Mouse (Mus musculus): ENCODE data around the gene Zfp322a. TPM values are rescaled to one million over a fixed set of nuclear protein-coding genes. Genes with fewer than 3 reads are reported as not detected.
"Not testable (repeated sequence)": the region's sequence is repeated elsewhere in the genome, so short reads cannot be mapped to it uniquely, and the experiment has no call there.

Gene Zfp322a
- polyA plus RNA-seq, 1 experiment from 2014 or later: 60.5 TPM

DNA sequence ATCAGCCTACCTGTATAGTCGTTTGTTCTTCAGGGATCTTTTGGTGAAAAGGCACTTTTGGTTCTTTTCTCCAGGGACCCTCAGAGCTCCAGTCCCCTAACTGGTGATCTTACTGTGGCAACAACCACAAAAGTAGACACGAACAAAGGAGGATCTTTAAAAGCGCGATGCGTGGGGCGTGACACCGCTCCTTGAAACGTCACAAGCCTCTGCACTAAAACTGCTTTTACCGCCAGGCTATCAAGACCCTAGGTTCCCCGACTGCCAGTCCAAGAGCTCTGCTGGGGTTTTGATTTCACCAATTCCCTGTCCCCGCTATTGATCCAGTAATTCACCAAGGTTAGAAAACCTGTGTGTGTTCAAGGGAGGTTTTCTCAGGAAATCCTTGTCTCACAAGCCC lies 59.0 kb downstream of the Zfp322a start:
- ATAC-seq (ENCODE audit: insufficient number of reproducible peaks, insufficient read depth, low FRiP score, low TSS enrichment, low read depth): no peak
- WGBS: 3% methylated on average over 11 of the region's 11 CpGs

DNA sequence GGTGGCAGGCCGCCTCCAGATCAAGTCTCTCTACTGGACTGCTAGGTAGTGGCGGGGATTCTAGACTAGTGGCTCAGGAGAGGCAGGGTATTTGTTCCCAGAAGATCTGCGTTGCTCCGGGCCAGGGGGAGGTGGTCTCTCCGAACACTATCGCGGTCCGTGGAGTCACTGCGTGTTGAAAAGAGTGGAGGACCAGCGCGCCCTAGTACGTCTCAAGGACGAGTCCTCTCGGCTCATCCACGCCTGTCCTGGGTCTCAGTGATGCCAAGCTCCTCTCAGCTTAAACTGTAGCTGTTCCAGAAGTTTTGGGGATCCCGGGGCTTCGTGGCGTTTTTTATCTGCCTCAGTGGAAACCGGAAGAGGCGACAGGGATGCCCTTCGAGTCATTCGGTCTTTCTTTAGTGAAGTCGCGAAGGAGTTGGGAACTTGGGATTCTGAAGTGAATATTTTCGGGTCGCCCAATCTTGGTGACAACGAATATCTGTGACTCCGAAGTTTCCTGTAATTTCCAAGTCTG lies 59.5 kb downstream of the Zfp322a start:
- Histone ChIP-seq H3K9ac (peak overlapping the region; percentile 60), H3K4me1 (peaks cover 31% of the 10 kb centered on the region), H3K9me3 (no peaks in the 10 kb centered on the region), H3K27me3 (peaks cover 83% of the 10 kb centered on the region), H3K27ac (no peak overlapping the region), H3K4me3 (peak overlapping the region; percentile 44), H3K36me3 (no peaks in the 10 kb centered on the region), H3K4me2 (peak overlapping the region; percentile 71)
- ATAC-seq (ENCODE audit: insufficient number of reproducible peaks, insufficient read depth, low FRiP score, low TSS enrichment, low read depth): no peak
- WGBS: under 1% methylated on average over 28 of the region's 28 CpGs

More for the DNA sequence above, 59.0 kb downstream of the Zfp322a start:
- Histone ChIP-seq H3K9me3 (no peaks in the 10 kb centered on the region), H3K9ac (no peak overlapping the region), H3K27ac (no peak overlapping the region), H3K36me3 (no peaks in the 10 kb centered on the region), H3K4me2 (peak overlapping the region; percentile 71), H3K4me3 (peak overlapping the region; percentile 44), H3K27me3 (peaks cover 87% of the 10 kb centered on the region), H3K4me1 (peaks cover 31% of the 10 kb centered on the region)

DNA sequence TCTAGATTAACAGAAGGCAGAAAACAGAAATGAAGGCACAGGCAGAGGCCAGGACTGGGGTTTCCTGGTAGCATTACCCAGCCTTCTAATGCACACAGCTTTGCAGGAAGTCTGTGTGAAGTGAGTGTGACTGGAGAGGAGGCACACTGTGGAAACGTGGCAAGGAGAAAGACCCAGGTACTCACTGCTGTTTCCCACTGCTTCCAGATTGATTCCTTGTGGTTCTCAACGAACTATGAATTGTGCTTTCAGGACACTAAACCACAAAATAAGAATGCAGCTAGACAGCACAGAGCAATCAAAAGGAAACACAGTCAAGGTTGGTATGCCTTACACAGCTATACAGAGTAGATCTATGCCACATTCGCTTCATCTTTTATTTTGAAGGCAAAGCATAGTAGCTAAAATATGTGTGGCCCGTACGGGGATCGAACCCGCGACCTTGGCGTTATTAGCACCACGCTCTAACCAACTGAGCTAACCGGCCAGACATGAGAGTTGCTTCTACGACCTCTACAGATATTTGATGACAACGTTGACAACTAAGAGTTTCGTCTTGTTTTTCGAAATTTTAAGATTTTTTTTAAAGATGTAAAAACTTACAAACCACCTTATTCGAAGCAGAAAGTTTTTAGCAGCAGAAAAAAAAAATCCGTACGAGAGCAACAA lies 60.2 kb downstream of the Zfp322a start:
- Histone ChIP-seq H3K4me1 (peaks cover 31% of the 10 kb centered on the region), H3K4me2 (peak overlapping the region; percentile 71), H3K27me3 (peaks cover 76% of the 10 kb centered on the region), H3K4me3 (peak overlapping the region; percentile 44)
- ATAC-seq (ENCODE audit: insufficient number of reproducible peaks, insufficient read depth, low FRiP score, low TSS enrichment, low read depth); H3K9ac ChIP-seq; H3K36me3 ChIP-seq; H3K27ac ChIP-seq; H3K9me3 ChIP-seq: not testable (repeated sequence)
- WGBS: 5% methylated on average over 18 of the region's 18 CpGs

DNA sequence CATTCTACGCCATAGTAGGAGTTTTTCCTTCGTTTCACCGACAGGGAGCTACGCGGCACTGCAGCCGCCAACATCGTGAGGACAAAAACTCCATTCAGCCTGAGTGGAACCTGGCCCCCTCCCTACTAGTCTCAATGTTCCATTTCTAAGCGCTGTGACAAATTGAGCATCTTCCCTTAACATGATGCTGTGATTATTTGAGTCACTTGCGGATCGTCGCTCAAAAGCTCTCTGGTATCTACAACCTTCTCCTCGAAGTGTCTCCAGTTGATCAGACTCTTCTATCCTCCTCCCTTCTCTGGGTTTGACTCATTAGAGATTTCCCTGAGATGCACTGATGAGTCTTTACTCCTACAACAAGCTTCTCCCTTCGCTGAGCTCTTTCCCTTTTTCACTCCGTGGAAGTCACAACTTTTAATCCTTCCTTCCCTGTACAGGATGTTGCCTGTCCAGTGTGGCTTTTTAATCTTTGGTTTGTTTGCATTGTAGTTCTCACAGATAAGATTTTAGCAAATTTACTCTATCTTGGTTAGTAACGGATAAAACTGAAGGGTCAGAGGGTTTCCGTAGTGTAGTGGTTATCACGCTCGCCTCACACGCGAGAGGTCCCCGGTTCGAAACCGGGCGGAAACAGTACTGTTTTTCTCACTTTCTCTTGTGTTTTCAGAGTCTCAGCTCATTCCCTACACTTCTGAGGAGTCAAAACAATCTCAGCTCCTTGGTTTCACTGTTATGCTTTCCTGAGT lies 61.8 kb downstream of the Zfp322a start:
- ATAC-seq (ENCODE audit: insufficient number of reproducible peaks, insufficient read depth, low FRiP score, low TSS enrichment, low read depth): peak; percentile 10; the same call in 1 of the 2 replicates
- Histone ChIP-seq H3K9me3 (no peaks in the 10 kb centered on the region), H3K36me3 (no peaks in the 10 kb centered on the region), H3K9ac (peak overlapping the region; percentile 6; the same call in 1 of the 2 replicates), H3K4me2 (peak overlapping the region; percentile 52), H3K4me1 (peaks cover 20% of the 10 kb centered on the region), H3K4me3 (peak overlapping the region; percentile 34), H3K27ac (no peak overlapping the region), H3K27me3 (peaks cover 60% of the 10 kb centered on the region)
- 2% methylated on average over 24 of the region's 24 CpGs for WGBS

DNA sequence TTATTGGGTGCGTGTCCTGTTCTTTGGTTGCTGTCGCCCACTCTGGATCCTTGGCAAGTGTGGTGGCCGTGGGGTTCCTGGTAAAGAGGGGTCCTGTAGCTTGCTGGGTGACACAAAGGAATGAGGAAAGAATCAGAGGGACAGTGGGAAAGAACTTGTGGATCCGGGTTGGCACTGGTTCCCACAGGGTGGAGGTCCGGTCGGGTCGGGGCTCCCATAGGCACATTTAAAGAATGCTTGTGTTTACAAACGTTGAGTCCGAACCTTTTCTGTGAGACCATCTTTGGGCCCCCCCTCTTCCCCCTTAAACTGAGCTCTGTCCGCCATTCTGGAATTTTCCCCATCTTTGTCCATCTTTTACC lies 62.3 kb downstream of the Zfp322a start:
- Histone ChIP-seq H3K36me3 (no peaks in the 10 kb centered on the region), H3K4me2 (peak overlapping the region; percentile 52), H3K9me3 (no peaks in the 10 kb centered on the region), H3K9ac (peak overlapping the region; percentile 6; the same call in 1 of the 2 replicates), H3K4me1 (peaks cover 20% of the 10 kb centered on the region), H3K4me3 (peak overlapping the region; percentile 34), H3K27ac (no peak overlapping the region), H3K27me3 (peaks cover 57% of the 10 kb centered on the region)
- 17% methylated on average over 10 of the region's 10 CpGs for WGBS
- ATAC-seq (ENCODE audit: insufficient number of reproducible peaks, insufficient read depth, low FRiP score, low TSS enrichment, low read depth): no peak

Other genes starting within 250 kb of the Zfp322a start
- gene Vmn1r218, start 236.1 kb downstream of the Zfp322a start, polyA plus RNA-seq (2015; fragmentation: Nextera tagmentation; extraction: Ambion mirVana): not detected in 2 replicates
- gene Vmn1r219, start 209.9 kb downstream of the Zfp322a start, polyA plus RNA-seq (2015; fragmentation: Nextera tagmentation; extraction: Ambion mirVana): not detected in 2 replicates
- gene Vmn1r220, start 181.2 kb downstream of the Zfp322a start, polyA plus RNA-seq (2015; fragmentation: Nextera tagmentation; extraction: Ambion mirVana): not detected in 2 replicates
- gene Vmn1r221, start 155.1 kb downstream of the Zfp322a start, polyA plus RNA-seq (2015; fragmentation: Nextera tagmentation; extraction: Ambion mirVana): not detected in 2 replicates
- not detected in 2 replicates for gene Vmn1r222, start 133.3 kb downstream of the Zfp322a start, polyA plus RNA-seq (2015; fragmentation: Nextera tagmentation; extraction: Ambion mirVana)
- gene Vmn1r223, start 122.1 kb downstream of the Zfp322a start, polyA plus RNA-seq (2015; fragmentation: Nextera tagmentation; extraction: Ambion mirVana): not detected in 2 replicates
- 13.1 and 14.6 TPM in 2 replicates for gene Abt1, start 54.7 kb upstream of the Zfp322a start, polyA plus RNA-seq (2015; fragmentation: Nextera tagmentation; extraction: Ambion mirVana)
- not detected in 2 replicates for gene Btn1a1, start 96.7 kb upstream of the Zfp322a start, polyA plus RNA-seq (2015; fragmentation: Nextera tagmentation; extraction: Ambion mirVana)
- 1.5 and 1.7 TPM in 2 replicates for gene Btn2a2, start 119.6 kb upstream of the Zfp322a start, polyA plus RNA-seq (2015; fragmentation: Nextera tagmentation; extraction: Ambion mirVana)
- 7.3 and 7.9 TPM in 2 replicates for gene Hist1h4h, start 161.8 kb upstream of the Zfp322a start, polyA plus RNA-seq (2015; fragmentation: Nextera tagmentation; extraction: Ambion mirVana)
- 6.6 and 13.4 TPM in 2 replicates for gene Hist1h2af, start 164.7 kb upstream of the Zfp322a start, polyA plus RNA-seq (2015; fragmentation: Nextera tagmentation; extraction: Ambion mirVana)
- 5.3 and 6.7 TPM in 2 replicates for gene Hist1h3g, start 166.2 kb upstream of the Zfp322a start, polyA plus RNA-seq (2015; fragmentation: Nextera tagmentation; extraction: Ambion mirVana)
- 0.98 and 1.4 TPM in 2 replicates for gene Hist1h2bh, start 174.2 kb upstream of the Zfp322a start, polyA plus RNA-seq (2015; fragmentation: Nextera tagmentation; extraction: Ambion mirVana)
- gene Hist1h3f, start 174.8 kb upstream of the Zfp322a start, polyA plus RNA-seq (2015; fragmentation: Nextera tagmentation; extraction: Ambion mirVana): 1.2 and 1.3 TPM in 2 replicates
- gene Hist1h4f, start 182.4 kb upstream of the Zfp322a start, polyA plus RNA-seq (2015; fragmentation: Nextera tagmentation; extraction: Ambion mirVana): 2.9 TPM in 1 of 2 replicates, not detected in the other
- gene Hist1h1d, start 184.1 kb upstream of the Zfp322a start, polyA plus RNA-seq (2015; fragmentation: Nextera tagmentation; extraction: Ambion mirVana): 0.52 and 0.61 TPM in 2 replicates
- 5.8 and 8.7 TPM in 2 replicates for gene Hist1h3e, start 193.2 kb upstream of the Zfp322a start, polyA plus RNA-seq (2015; fragmentation: Nextera tagmentation; extraction: Ambion mirVana)
- 108 and 115 TPM in 2 replicates for gene Hist1h2ae, start 202.0 kb upstream of the Zfp322a start, polyA plus RNA-seq (2015; fragmentation: Nextera tagmentation; extraction: Ambion mirVana)
- 7.5 and 10.6 TPM in 2 replicates for gene Hist1h2bg, start 202.2 kb upstream of the Zfp322a start, polyA plus RNA-seq (2015; fragmentation: Nextera tagmentation; extraction: Ambion mirVana)
- 12.2 and 13.4 TPM in 2 replicates for gene Hist1h2bf, start 205.0 kb upstream of the Zfp322a start, polyA plus RNA-seq (2015; fragmentation: Nextera tagmentation; extraction: Ambion mirVana)
- gene Hist1h2ad, start 205.2 kb upstream of the Zfp322a start, polyA plus RNA-seq (2015; fragmentation: Nextera tagmentation; extraction: Ambion mirVana): 1.7 and 3.1 TPM in 2 replicates
- gene Hist1h3d, start 206.6 kb upstream of the Zfp322a start, polyA plus RNA-seq (2015; fragmentation: Nextera tagmentation; extraction: Ambion mirVana): 7.6 and 8.4 TPM in 2 replicates
- gene Hist1h4d, start 212.4 kb upstream of the Zfp322a start, polyA plus RNA-seq (2015; fragmentation: Nextera tagmentation; extraction: Ambion mirVana): 141 and 160 TPM in 2 replicates

Data from embryonic facial prominence, embryonic 13.5 days (tissue).